Mouse (Mus musculus) v-Abl transformed pro-B cells (cell line): ENCODE measurements around the gene Cox10.

Experiments used
- in situ Hi-C, 2 experiments: fragments of 400-800 bp; cut with MboI; formaldehyde crosslinking; loops; one replicate each; pipeline ENCODE4 v1.15.1; 2025; ENCODE audit not compliant: unreplicated experiment in 2 of 2

The Cox10 gene

DNA sequence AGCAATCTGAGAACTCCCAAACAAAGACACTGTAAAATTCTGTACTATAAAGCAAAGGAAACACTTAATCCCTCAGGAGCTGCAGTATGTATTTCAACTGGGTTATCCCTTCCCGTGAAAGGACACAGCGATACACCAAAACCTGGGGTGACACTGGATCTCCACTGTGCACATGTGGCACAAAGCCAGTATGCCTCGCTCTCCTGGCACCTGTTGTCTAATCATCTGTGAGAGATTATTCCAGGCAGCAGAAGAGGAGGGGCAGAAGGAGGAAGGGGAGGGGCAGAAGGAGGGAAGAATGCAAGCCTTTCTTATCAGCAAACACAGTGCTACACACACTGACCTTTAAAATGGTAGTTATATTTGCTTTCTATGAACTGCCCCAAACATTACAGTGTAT lies 75.8 kb downstream of the Cox10 start:
- in situ Hi-C loops: no loop called here

- in situ Hi-C loops: no loop called here
These were observed 76.6 kb downstream of the Cox10 start for GRCm38 (mm10) chr11:64002629-64003028.

GRCm38 (mm10) chr11:64001111-64001510 lies 78.2 kb downstream of the Cox10 start:
- in situ Hi-C loops: no loop called here

DNA sequence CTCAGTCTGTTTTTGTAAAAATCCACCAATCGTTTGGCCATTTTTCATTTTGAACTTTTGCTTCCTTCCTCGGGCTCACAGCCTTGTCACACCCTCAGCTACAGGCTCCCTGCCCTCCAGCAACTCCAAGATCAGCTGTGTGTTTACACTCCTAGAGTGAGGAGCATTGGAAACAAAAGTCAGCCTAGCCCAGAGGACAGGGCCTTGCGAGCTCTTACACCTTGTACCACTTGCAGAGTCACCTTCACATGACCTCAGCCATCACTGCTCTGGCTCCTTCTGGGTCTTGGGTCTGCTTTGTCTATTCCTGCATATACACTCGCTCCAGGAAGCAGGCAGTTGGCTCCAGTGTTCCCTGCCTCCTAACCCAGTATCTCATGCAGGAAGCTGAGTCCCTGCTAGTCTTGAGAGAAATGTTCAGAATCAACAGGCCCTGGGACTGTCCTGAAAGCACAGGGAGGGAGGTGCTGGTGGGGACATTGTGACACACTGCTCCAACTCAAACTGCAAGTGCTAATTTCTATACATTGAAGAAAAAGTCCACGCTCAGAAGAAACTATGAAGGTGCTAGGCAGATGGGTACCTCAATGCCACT lies 79.0 kb downstream of the Cox10 start:
- in situ Hi-C loops: no loop called here

GRCm38 (mm10) chr11:63999431-63999830 lies 79.8 kb downstream of the Cox10 start:
- in situ Hi-C loops: no loop called here

GRCm38 (mm10) chr11:63991958-63992357 lies 87.3 kb downstream of the Cox10 start:
- in situ Hi-C loops: no loop called here

DNA sequence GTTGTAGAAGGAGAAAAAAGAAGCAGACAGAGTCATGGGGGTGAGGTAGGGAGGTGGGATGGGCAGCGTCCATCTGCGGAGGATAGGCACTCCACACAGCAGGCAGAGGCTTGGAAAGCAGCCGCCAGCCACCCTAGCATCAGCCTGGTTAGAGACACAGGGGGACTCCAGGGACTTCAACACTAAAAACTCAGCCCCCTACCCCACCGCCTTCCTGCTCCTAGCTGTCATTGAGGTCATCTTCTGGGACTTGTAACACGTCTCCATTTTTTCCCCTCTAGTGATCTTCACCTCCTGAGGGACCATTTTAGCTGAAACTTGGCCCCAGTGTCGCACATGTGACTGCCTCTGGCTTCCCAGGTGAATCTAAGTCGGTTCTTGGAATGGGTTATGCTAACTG lies 88.5 kb downstream of the Cox10 start:
- in situ Hi-C loops: no loop called here

DNA sequence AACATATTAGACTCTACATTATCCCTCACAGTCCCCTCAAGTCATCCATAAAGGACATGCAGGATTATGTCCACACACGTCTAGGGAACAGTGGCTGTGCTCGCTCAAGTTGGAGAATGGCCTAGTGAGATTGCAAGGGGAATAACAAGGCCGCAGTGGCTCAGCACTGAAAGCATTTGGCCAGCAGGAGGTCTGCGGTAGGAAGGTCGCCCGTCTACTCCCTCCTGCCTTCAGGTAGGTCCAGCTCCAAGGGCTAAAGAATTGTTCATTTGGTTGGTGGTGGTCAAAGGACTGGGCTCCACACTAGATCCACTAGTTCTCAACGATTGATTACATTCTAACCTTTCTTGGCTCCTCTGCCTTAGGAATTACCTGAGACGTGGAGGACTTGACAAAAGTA lies 89.0 kb downstream of the Cox10 start:
- in situ Hi-C loops: no loop called here

DNA sequence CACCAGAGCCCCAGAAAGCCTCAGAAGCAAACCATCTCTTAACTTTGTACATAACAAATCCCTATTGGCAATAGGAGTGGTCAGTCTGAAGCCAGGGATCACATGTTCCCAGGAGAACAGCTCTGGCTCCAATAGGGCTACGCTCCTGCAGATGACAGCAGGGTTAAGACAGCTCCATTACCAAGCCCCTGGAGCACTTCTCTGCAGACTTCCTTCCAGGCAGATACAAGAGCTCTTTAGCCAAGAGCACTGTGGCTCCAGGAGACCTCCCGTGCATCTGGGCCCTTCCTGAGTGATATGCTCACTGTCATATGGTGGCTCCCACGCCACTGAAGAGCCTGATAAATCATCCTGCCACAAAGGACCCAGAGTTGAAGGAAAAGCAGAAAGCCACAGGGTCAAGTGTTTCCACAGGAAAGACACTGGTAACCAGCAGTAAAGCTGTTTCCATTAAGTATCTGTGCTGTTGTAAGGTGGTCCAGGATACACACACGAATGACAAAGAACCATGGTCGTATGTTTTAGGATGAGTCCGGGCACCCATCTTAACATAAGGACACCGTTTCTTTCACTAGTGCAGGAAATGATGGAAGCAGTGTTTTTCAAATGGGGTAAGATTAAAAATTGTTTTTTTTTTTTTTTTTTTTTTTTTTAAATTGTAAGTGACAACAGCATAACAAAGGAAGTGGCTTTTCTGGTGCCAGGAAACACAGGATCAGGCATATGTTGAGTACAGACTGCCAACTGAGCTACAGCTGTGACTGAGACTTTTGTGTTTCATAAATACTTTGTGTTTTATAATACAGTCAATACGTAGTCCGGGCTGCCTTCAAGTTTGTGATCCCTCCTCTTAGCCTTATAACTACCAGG lies 90.0 kb downstream of the Cox10 start:
- in situ Hi-C loops: no loop called here

DNA sequence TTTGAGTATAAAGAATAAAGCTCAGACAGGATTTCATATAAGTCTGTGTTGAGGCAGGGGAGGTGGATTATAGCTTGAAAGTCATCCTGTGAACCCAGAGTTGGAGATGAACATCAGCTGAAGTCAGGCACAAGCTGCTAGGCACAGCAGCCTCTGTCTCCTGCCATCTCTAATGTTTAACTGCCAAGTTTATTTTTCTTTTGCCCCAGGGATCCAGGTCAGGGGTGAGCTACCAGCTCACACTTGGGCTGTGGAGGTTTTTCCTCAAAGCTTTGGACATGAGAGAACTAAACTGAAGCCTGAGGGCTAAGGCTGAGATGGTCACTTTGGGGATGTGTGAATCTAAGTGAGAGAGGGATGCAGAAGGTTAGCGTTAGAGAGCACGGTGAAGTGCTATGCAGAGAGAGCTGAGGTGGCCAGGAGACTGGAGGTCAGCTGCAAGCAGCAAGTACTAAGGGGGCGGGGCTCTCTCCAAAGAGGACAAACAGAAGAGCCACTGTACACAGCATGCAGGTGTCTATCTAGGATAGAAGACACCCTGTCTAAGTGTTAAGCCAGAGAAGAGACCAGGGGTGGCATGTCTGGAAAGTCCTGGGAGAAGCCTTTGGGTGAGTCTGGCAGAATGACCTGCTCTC lies 91.1 kb downstream of the Cox10 start:
- in situ Hi-C loops: no loop called here

- in situ Hi-C loops: no loop called here
These were observed 92.6 kb downstream of the Cox10 start for GRCm38 (mm10) chr11:63986710-63987109.

DNA sequence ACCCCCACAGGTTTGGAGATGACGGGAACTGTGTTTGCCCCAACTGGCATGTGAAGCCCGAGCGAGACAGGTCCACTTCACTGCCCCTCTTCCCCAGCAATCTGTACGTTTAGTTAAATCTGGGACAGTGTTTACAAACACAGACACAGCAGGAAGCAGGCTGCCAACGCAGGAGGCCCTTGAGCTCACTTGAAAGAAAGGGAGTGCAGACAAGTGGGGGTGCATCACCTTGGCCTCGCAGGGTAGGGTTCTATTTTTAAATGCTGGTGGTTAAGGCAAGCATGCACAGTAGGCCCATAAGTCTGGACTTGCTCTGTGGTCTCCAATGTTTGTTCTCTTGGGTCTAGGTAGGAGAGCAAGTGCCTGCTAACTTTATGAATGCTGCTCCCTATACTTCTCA lies 93.8 kb downstream of the Cox10 start:
- in situ Hi-C loops: no loop called here

- in situ Hi-C loops: no loop called here
These were observed 94.6 kb downstream of the Cox10 start for GRCm38 (mm10) chr11:63984622-63985168.

DNA sequence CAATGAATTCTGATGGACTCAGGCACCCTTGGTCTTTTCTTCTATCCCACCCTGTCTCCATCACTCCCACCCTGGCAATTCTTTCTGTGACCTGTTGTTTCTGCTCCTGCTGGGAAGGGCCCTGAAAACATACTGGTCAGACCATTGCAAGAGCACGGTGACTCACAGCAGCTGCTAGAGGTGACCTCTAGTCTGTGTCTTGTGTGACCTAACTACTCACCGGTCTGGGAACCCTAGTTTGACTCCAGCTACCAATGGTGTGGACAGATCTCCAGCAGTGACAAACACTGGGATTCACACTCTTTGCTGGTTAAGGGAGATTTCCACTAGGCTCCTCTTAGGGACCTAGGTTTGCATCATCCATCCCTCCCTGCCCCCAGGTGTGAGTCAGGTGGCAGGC lies 101.5 kb downstream of the Cox10 start:
- in situ Hi-C loops: no loop called here

DNA sequence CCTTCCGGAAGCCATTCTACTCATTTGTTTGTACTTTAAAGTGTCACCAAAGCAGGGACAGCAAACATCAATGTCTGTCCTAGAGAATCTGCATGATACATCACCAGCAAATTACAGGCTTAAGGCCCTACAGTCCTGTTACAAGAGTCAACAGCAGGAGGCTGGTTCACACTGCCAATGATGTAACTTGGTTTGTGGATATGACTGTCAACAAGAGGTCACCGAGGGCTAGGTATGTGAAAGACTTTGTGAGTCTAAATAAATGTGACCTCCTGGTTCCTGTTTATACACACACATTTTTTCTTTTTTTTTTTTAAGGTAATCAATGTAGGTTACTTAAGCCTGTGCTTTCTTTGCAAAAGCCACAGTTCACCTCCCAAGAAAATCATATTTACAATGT lies 102.5 kb downstream of the Cox10 start:
- in situ Hi-C loops: no loop called here

- in situ Hi-C loops: no loop called here
These were observed 103.9 kb downstream of the Cox10 start for GRCm38 (mm10) chr11:63975260-63975899.

- in situ Hi-C loops: loop anchor here in 1 of 2 experiments (5.0 kb wide), 1 partner anchor 103 kb away; the partner anchor contains the start of gene Cox10
These were observed 105.3 kb downstream of the Cox10 start for GRCm38 (mm10) chr11:63973973-63974372.

GRCm38 (mm10) chr11:63971462-63971861 lies 107.8 kb downstream of the Cox10 start:
- in situ Hi-C loops: loop anchor here in 1 of 2 experiments (5.0 kb wide), 1 partner anchor 106 kb away; the partner anchor contains the start of gene Cox10

DNA sequence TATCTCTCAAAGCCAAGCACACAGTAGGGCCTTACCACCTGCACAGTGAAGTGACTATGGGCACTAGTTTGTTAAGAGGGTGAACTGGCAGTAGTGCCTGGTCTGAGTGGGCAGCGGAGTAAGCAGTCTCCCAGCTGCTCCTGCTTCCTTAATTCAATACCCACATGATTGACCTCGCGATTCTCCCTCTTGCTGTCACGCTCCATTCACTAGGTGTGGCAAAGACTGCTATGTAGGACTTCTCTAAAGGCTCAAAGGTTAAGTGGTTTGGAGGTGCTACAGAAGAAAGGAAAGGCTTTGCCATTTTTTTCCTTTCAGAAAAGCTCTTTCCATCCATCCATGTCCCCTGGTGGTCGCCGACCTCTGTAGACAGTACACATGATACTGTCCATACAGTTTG lies 108.5 kb downstream of the Cox10 start:
- in situ Hi-C loops: loop anchor here in 1 of 2 experiments (5.0 kb wide), 1 partner anchor 106 kb away; the partner anchor contains the start of gene Cox10

- in situ Hi-C loops: no loop called here
These were observed 109.9 kb downstream of the Cox10 start for GRCm38 (mm10) chr11:63969205-63969910.
